Mouse (Mus musculus) G1E (cell line): ENCODE data around the gene H2al2a.

Experiments
- CTCF ChIP-seq: IDR thresholded peaks from 2 replicates; pipeline ENCODE4 v1.5.1; 2012; ENCODE audit warnings: low read depth, low read length, inconsistent platforms, mixed read lengths
- GATA1 ChIP-seq: IDR thresholded peaks from 2 replicates; pipeline ENCODE4 v1.6.1; 2012; ENCODE audit warnings: borderline replicate concordance, low read length, inconsistent platforms, mixed read lengths

DNA sequence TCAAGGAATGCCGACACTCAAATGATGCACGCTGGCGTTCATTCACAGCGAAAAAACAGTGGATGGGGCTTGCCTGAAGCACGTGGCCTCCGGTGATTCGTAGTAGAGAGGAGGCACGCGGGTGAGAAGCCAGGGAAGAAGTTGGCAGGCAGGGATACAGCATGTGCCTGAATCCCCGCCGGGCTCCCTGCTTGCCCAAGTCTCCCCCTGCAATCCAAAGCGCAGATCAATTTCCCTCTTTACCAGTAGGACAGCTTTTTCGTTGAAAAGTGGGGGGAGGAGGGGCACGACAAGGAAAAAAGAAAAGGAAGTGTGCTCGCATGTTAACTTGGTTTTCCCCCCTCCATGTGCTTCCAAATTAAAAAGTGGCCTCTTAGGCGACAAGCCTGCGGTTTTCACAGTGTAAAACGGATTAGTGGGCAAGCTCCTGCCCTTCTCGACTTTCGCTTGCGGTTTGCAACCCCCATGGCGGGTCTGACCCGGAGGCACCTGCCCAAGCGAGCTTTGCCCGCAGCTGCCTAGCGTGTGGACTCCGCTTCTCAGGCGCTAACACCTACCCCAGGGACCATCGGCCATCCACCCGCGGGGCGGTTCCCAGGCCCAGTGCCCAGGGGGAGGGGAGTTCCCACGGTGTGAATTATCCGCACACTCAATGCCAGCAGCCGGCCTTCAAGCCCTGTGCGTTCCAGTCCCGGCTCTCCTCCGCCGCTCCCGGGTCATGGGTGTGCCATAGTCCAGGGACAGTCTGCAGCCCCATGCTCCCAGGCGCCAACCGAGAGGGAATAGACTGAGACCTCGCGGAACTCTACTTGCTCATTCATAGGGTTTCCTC, 29.6 kb upstream of the H2al2a start:
- TF ChIP-seq CTCF, result no peak
- no peak for TF ChIP-seq GATA1
